In the genomic region with DNA sequence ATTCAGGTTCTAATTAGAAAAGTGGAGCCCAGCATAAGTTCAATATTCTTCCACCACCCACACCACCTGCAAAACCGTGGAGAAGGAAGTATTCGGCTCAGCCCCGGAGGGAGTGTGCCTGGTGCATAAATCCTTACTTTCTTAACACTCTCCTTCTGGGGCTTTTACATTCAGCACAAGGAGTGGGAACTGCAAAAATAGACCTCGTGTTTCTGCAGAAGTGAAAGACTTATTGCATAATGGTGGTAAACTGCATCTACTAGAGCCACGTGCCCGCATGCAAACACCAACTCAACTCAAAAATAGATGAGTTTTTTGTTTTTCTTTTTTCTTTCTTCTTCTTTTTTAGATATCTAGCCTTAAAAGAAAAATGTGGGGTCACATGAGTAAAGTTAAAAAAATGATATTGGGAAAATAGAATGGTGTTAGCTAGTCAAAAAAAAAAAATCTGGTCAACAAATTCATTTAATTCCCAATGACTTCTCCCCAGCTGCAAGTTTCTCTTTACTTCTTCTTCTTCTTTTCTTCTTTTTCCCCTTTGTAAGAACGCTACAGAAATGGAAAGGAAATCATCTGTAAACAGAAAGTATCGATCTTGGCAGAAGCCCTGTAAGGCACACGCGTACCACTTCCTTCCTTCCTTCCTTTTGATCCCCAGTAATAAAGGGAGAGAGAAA, we compare ENCODE assay signal across 18 mouse cellular contexts. TPM values are rescaled to one million over a fixed set of nuclear protein-coding genes. Genes with fewer than 3 reads are reported as not detected.
DNase-seq lines count a peak whose midpoint lies in the region; ATAC-seq and TF ChIP-seq lines count a peak whose summit lies in the region.
"Had no signal": no experiment of that assay in that cellular context is flagged by ENCODE, and none has a peak within 500 bp of the region (broad histone marks: within the 10 kb centered on the region; RNA-seq: fewer than 3 reads in every experiment).

No protein-coding gene starts in this region.

- peak overlapping the region; percentile 57 for H3K27ac ChIP-seq in spleen, adult 2 months (ENCODE audit: insufficient read depth, low read length)
- peak overlapping the region; percentile 45 for H3K27ac ChIP-seq in macrophage
- H3K27ac ChIP-seq: left cerebral cortex, adult 2 months; liver, embryonic 13.5 days; neural tube, embryonic 12.5 days; stomach, embryonic 15.5 days had no signal

- H3K4me3 ChIP-seq in spleen, adult 2 months (ENCODE audit: extremely low read depth, insufficient read depth, insufficient read length) = no peak overlapping the region
- H3K4me3 ChIP-seq in macrophage (ENCODE audit: inconsistent target) = no peak overlapping the region
- H3K4me3 ChIP-seq: left cerebral cortex, adult 2 months; liver, embryonic 13.5 days; neural tube, embryonic 12.5 days; stomach, embryonic 15.5 days had no signal

- TF ChIP-seq POLR2A in spleen, adult 2 months (IDR thresholded peaks at IDR 0.05; ENCODE audit: low read depth, low read length) = no peak

- H3K36me3 ChIP-seq in spleen, adult 2 months (ENCODE audit: control insufficient read depth, insufficient read depth, low read length) = no peaks in the 10 kb centered on the region
- H3K36me3 ChIP-seq in macrophage (ENCODE audit: inconsistent target) = no peaks in the 10 kb centered on the region
- H3K36me3 ChIP-seq: liver, embryonic 13.5 days; neural tube, embryonic 12.5 days; stomach, embryonic 15.5 days had no signal

- H3K79me2 ChIP-seq in macrophage (ENCODE audit: inconsistent target) = no peaks in the 10 kb centered on the region

- WGBS in spleen, adult 2 months = 14% methylated on average over 10 of the region's 10 CpGs
- WGBS in macrophage (ENCODE audit: missing documents) = 7% methylated on average over 10 of the region's 10 CpGs

- H3K4me1 ChIP-seq in spleen, adult 2 months (ENCODE audit: control insufficient read depth, insufficient read depth, insufficient read length) = peaks cover 34% of the 10 kb centered on the region
- H3K4me1 ChIP-seq: liver, embryonic 13.5 days; neural tube, embryonic 12.5 days; stomach, embryonic 15.5 days had no signal

- no peaks in the 10 kb centered on the region for H3K27me3 ChIP-seq in spleen, adult 2 months (ENCODE audit: control insufficient read depth, insufficient read depth, low read length)
- H3K27me3 ChIP-seq: liver, embryonic 13.5 days; neural tube, embryonic 12.5 days; stomach, embryonic 15.5 days had no signal

- ATAC-seq in erythroblast, adult 5-6 weeks (replicated peaks; ENCODE audit: low FRiP score, poor library complexity, severe bottlenecking) = no peak
- ATAC-seq: intestine, embryonic 16.5 days; midbrain, embryonic 16.5 days; Patski had no signal

- TF ChIP-seq CTCF in spleen, adult 2 months (IDR thresholded peaks at IDR 0.05; ENCODE audit: extremely low read depth, insufficient read depth, insufficient read length, insufficient replicate concordance) = no peak

- peak; percentile 71 for DNase-seq in layer of hippocampus, adult 9-11 months
- DNase-seq in layer of hippocampus, adult 9-10 months (ENCODE audit: low spot score) = no peak
- peak in 1 of 2 experiments; percentile 19 for DNase-seq in spleen, adult 2 months (ENCODE audit: low read depth in 1 of 2, low spot score in 2 of 2)
- DNase-seq in spleen, adult 18-20 months = no peak
- no peak for DNase-seq in kidney, adult 11 months
- DNase-seq: cerebellum, adult 9-11 months; kidney, postnatal 36 days; liver, embryonic 13.5 days; lung, postnatal 4 days; thymus, postnatal 25 days had no signal

RNA-seq across cellular contexts. Expression of a gene that starts 45.0 kb away (rescaled TPM):
- 37.8 and 54.8 TPM in 2 replicates for polyA plus RNA-seq in spleen, adult 2 months (2012; rRNA removed)
- total RNA-seq in macrophage (2018; cell fraction: chromatin; rRNA removed) = 100 to 1,000 TPM in 9 of 26 experiments, 10 to 100 TPM in 17; 18.9 to 130 (median 93.9) TPM
- 10 to 100 TPM; 22.9 to 38.6 (median 27.8) TPM for total RNA-seq in macrophage (2018; cell fraction: cytosol; rRNA removed)
- total RNA-seq in macrophage (2018; cell fraction: nucleus; rRNA removed) = 100 to 1,000 TPM in 6 of 26 experiments, 10 to 100 TPM in 20; 40.3 to 144 (median 75.1) TPM
- 12.3 to 15.5 TPM (median 14.6 TPM) in 3 replicates for polyA plus RNA-seq in macrophage (2018)
- total RNA-seq in erythroblast, adult 5-6 weeks (2015; ENCODE audit: low replicate concordance) = 87.6 and 115 TPM in 2 replicates
- total RNA-seq in erythroblast, adult 5-6 weeks (2017; ENCODE audit: low replicate concordance) = 84.3 and 113 TPM in 2 replicates
